8 mouse cellular contexts compared by ENCODE assay signal in the genomic region with DNA sequence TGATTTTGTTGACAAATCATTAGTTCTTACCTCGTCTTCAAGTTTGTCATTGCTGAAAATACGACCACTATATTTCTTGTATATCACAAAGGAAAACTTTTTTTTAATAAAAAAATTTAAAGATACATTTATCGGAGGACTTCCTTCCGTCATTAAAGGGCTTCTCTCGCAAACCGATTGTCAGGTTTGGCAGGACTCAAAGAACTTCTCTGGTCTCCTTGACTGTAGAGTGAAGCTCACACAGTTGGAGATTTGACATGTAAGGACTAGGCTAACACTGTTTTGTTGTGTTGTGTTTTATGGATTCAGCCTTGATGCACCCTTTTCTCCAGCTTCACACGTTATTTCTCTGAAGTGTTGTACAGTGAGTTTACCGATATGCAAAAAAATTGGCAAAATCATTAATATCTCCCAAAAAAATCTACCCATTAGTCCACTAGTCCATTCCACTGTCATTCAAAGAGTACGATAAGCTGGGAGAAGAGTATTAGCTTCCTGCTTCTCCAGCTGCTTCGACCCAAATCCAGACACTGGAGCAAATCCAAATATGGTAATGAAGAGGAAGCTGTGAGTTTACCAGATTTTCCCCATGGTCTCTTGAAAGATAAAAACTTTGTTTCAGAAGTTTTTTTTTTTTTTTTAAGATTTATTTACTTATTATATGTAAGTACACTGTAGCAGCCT. TPM values are rescaled to one million over a fixed set of nuclear protein-coding genes. Genes with fewer than 3 reads are reported as not detected.
DNase-seq lines count a peak whose midpoint lies in the region; ATAC-seq and TF ChIP-seq lines count a peak whose summit lies in the region.

Gene Appl1 (minus strand): TSS at position 127 of the 684 bp plus-strand sequence.

- peak within 1 kb of the TSS; percentile 97 for H3K4me3 ChIP-seq in liver, adult 2 months (ENCODE audit: insufficient read depth, low read depth, low read length)
- peak within 1 kb of the TSS; percentile 63 for H3K4me3 ChIP-seq in intestine, embryonic 14.5 days (ENCODE audit: low read depth, low read length)

- intact Hi-C loops in gastrocnemius, postnatal 36 days (cut with DNase I), result no loop called here

- peaks cover 6% of the 10 kb centered on the region for H3K4me1 ChIP-seq in liver, adult 2 months (ENCODE audit: control insufficient read depth, insufficient read depth, low read length)
- H3K4me1 ChIP-seq in intestine, embryonic 14.5 days (replicated peaks; ENCODE audit: control insufficient read depth, insufficient read depth, low read length), result peaks cover 8% of the 10 kb centered on the region

- H3K27me3 ChIP-seq in liver, adult 2 months (ENCODE audit: control insufficient read depth, insufficient read depth, low read length), result no peaks in the 10 kb centered on the region
- H3K27me3 ChIP-seq in intestine, embryonic 14.5 days (replicated peaks; ENCODE audit: control insufficient read depth, insufficient read depth, low read length), result no peaks in the 10 kb centered on the region

- DNase-seq in liver, adult 2 months (ENCODE audit: extremely low read depth, low read depth, low spot score), result peak; percentile 24
- no peak for DNase-seq in liver
- DNase-seq in adrenal gland, postnatal 25 days, result no peak
- no peak for DNase-seq in gastrocnemius, postnatal 36 days
- DNase-seq in intestine, embryonic 14.5 days (ENCODE audit: low spot score), result no peak
- no peak for DNase-seq in urinary bladder, postnatal 25 days (ENCODE audit: low spot score)
- DNase-seq in right cerebral cortex, postnatal 36 days (ENCODE audit: low spot score in 2 of 2), result no peak

- no peak for TF ChIP-seq POLR2A in liver, adult 2 months (IDR thresholded peaks at IDR 0.05; ENCODE audit: extremely low read depth, insufficient read depth, low read length)

- H3K9ac ChIP-seq in liver, adult 2 months (ENCODE audit: low read depth, low read length), result peak within 1 kb of the TSS; percentile 89
- H3K9ac ChIP-seq in intestine, embryonic 14.5 days (ENCODE audit: low read length), result peak within 1 kb of the TSS; percentile 92

- no peak for ATAC-seq in intestine, embryonic 14.5 days (replicated peaks; ENCODE audit: low FRiP score, low TSS enrichment, low read depth)
- no peak for ATAC-seq in megakaryocyte progenitor cell, adult 5-6 weeks (replicated peaks; ENCODE audit: poor library complexity)

- peak within 1 kb of the TSS; percentile 73 for H3K4me2 ChIP-seq in intestine, embryonic 14.5 days (ENCODE audit: low read length)

- H3K9me3 ChIP-seq in intestine, embryonic 14.5 days (ENCODE audit: control insufficient read depth, low read length), result no peaks in the 10 kb centered on the region

- peak within 1 kb of the TSS; percentile 77 for H3K27ac ChIP-seq in liver, adult 2 months (replicated peaks; ENCODE audit: insufficient read depth, low read depth, low read length)
- H3K27ac ChIP-seq in intestine, embryonic 14.5 days (ENCODE audit: low read depth), result peak within 1 kb of the TSS; percentile 79

- WGBS in liver, adult 2 months, result 33% methylated on average over 10 of the region's 10 CpGs
- 40% methylated on average over 10 of the region's 10 CpGs for WGBS in intestine, embryonic 14.5 days

- peaks cover 11% of the 10 kb centered on the region; the same call in 1 of the 2 replicates for H3K79me2 ChIP-seq in liver, adult 2 months (ENCODE audit: control insufficient read depth, insufficient read depth, low read length)

- H3K36me3 ChIP-seq in liver, adult 2 months (ENCODE audit: control insufficient read depth, insufficient read depth, low read length), result no peaks in the 10 kb centered on the region
- no peaks in the 10 kb centered on the region for H3K36me3 ChIP-seq in intestine, embryonic 14.5 days (ENCODE audit: control insufficient read depth, insufficient read depth, low read length)

- TF ChIP-seq CTCF in liver, adult 2 months (IDR thresholded peaks at IDR 0.05; ENCODE audit: low read depth, low read length), result no peak

RNA-seq across cellular contexts. Expression of gene Appl1, which starts in this region (rescaled TPM):
- 7.9 and 9.7 TPM in 2 replicates for total RNA-seq in liver, adult 2 months (2014; rRNA removed)
- polyA plus RNA-seq in liver, adult 2 months (2012; rRNA removed), result 1.2 and 1.5 TPM in 2 replicates
- total RNA-seq in adrenal gland, postnatal 25 days (2021), result 45.2 and 49.5 TPM in 2 replicates
- 10 to 100 TPM; 14.4 to 14.6 TPM for total RNA-seq in gastrocnemius, postnatal 36 days (2021)
- polyA plus RNA-seq in intestine, embryonic 14.5 days (2014; fragmentation: Nextera tagmentation; extraction: Ambion mirVana), result 38.4 and 43.8 TPM in 2 replicates
- 26.4 and 27.7 TPM in 2 replicates for total RNA-seq in megakaryocyte progenitor cell, adult 5-6 weeks (2015)
- 26.1 and 27.4 TPM in 2 replicates for total RNA-seq in megakaryocyte progenitor cell, adult 5-6 weeks (2017)

Comparison
In these comparisons a context has a peak if more than half of its experiments do, and no peak if none do; other contexts are left out.
1. RNA of gene Appl1 (polyA plus RNA-seq): 38.4 to 43.8 TPM in intestine, embryonic 14.5 days; 1.2 to 1.5 TPM in liver, adult 2 months; every median in the first group is over 10 times any median in the second.